Mouse (Mus musculus) G1E (cell line): ENCODE measurements around the gene Osbpl10.

ENCODE experiments used
- CTCF ChIP-seq: IDR thresholded peaks from 2 replicates; pipeline ENCODE4 v1.5.1; 2012; ENCODE audit warnings: low read depth, low read length, inconsistent platforms, mixed read lengths
- GATA1 ChIP-seq: IDR thresholded peaks from 2 replicates; pipeline ENCODE4 v1.6.1; 2012; ENCODE audit warnings: borderline replicate concordance, low read length, inconsistent platforms, mixed read lengths

DNA sequence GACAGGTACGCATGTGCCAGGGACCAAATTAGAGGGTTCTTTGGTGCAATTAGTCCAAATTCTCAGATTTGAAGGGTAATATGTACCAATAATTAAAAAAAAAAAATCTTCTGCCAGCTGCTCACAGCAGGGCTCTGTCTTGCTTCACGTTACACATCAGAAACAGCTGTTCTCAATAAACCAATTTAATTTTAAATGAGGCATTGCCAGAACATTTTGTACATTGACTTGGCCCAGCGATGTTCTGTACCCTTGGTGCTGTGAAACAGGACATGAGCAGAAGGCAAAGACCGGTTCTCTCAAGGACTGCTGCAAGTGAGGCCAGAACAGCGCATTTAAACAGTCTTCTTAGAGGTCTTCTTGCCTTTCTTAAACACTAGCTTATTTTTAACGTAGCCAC, 265.3 kb downstream of the Osbpl10 start:
- TF ChIP-seq CTCF = no peak
- TF ChIP-seq GATA1 = no peak
